Mouse (Mus musculus) monocyte, adult 2 months (primary cell): Measurements from ENCODE around the gene Capn2.

Experiments
- DNase-seq, 2 experiments: peaks; one replicate each; pipeline ENCODE4 v3.0.0; 2022; ENCODE audit warnings: low spot score in 2 of 2, low read depth in 1 of 2

Gene Capn2

GRCm38 (mm10) chr1:182419481-182419880 lies 97.9 kb downstream of the Capn2 start:
- no peak for DNase-seq
